Mouse (Mus musculus) erythroblast, embryonic 14.5 days (primary cell): ENCODE results near the gene Bcas3.

Experiments used
- GATA1 ChIP-seq: IDR thresholded peaks from 2 replicates; pipeline ENCODE4 v1.6.1; 2012; ENCODE audit warnings: low read length, inconsistent platforms, mixed read lengths
- TAL1 ChIP-seq: IDR thresholded peaks from 3 replicates; pipeline ENCODE4 v1.6.1; 2012; ENCODE audit warnings: low read length, inconsistent platforms, mixed read lengths

GRCm38 (mm10) chr11:85313361-85313760 lies 39.6 kb upstream of the Bcas3 start:
- TF ChIP-seq GATA1 (no peak), TAL1 (no peak)
